Mouse (Mus musculus) lung, adult 2 months (tissue): ENCODE results near the gene Gm12166.

Source experiments
- CTCF ChIP-seq: fragments of 200-500 bp; IDR thresholded peaks from 2 replicates; pipeline ENCODE4 v1.5.1; 2011; ENCODE audit warnings: mild to moderate bottlenecking, low read length, control low read depth; ENCODE audit not compliant: insufficient read depth
- POLR2A ChIP-seq: fragments of 200-500 bp; IDR thresholded peaks from 2 replicates; pipeline ENCODE4 v1.6.1; 2011; ENCODE audit warnings: low read depth, mild to moderate bottlenecking, control low read depth, low read length, borderline replicate concordance; ENCODE audit errors: extremely low read depth

DNA sequence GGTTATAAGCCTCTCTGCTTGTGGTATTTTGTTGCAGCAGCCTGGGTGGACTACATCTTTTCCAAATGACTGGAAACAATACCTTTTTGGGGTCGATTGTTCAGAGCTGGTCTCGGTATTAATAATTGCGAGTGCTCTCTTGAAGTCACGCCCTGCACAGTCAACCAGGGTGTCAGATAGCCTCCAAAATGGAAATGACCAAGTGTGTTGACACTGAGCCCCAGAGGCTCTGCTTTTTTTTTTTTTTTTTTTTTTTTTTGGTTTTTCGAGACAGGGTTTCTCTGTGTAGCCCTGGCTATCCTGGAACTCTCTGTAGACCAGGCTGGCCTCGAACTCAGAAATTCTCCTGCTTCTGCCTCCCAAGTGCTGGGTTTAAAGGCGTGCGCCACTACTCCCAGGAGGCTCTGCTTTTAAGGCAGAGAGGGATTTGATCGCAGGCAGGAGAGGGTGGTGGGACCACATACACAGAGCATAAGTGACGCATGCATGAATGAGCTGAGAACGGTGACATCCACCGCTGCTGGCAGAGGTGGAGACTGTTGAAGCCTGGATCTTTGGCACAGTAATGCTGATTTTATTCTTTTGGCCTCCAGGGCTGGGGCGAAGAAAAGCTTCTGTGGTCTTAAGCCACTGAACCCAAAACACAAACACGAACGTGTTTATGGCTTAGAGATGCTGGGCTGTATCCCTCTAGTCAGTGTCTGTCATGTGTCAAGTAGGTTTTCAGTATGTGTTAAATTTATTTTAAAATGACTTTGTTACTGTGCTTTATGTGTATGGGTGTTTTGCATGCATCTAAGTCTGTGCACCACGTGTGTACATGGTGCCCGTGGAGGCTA is 21.9 kb upstream of the Gm12166 start:
- no peak for TF ChIP-seq CTCF
- no peak for TF ChIP-seq POLR2A
